Mouse (Mus musculus) lung, embryonic 16.5 days (tissue): Measurements from ENCODE around the gene Bbs9. TPM values are rescaled to one million over a fixed set of nuclear protein-coding genes. Genes with fewer than 3 reads are reported as not detected.

Experiments used
- ATAC-seq: fragments of 200-750 bp; cut with Nextera tagmentation; 2 replicates; pipeline ENCODE4 v1.8.0; 2017; ENCODE audit warnings: low read depth, mild to moderate bottlenecking, moderate library complexity
- H3K27ac ChIP-seq: fragments of 300-500 bp; sonication (generic); 2 replicates; pipeline ENCODE4 v1.5.1; 2014; ENCODE audit warnings: mild to moderate bottlenecking, control low read depth, low read length
- H3K27me3 ChIP-seq: fragments of 300-500 bp; sonication (generic); 2 replicates; pipeline ENCODE4 v1.6.1; 2014; ENCODE audit warnings: low read depth, low read length, mixed read lengths; ENCODE audit not compliant: control insufficient read depth, insufficient read depth
- H3K36me3 ChIP-seq: fragments of 300-500 bp; sonication (generic); 2 replicates; pipeline ENCODE4 v1.6.1; 2014; ENCODE audit warnings: low read length; ENCODE audit not compliant: control insufficient read depth, insufficient read depth
- H3K4me1 ChIP-seq: fragments of 300-500 bp; sonication (generic); replicated peaks from 2 replicates; pipeline ENCODE4 v1.6.1; 2014; ENCODE audit warnings: low read length, mixed read lengths; ENCODE audit not compliant: control insufficient read depth, insufficient read depth
- H3K4me2 ChIP-seq: fragments of 300-500 bp; sonication (generic); 2 replicates; pipeline ENCODE4 v1.6.1; 2014; ENCODE audit warnings: low read depth, low read length, control low read depth
- H3K4me3 ChIP-seq: fragments of 300-500 bp; sonication (generic); 2 replicates; pipeline ENCODE4 v1.5.1; 2014; ENCODE audit warnings: mild to moderate bottlenecking, low read length, control low read depth
- H3K9ac ChIP-seq: fragments of 300-500 bp; sonication (generic); 2 replicates; pipeline ENCODE4 v1.6.1; 2014; ENCODE audit warnings: low read length, control low read depth
- H3K9me3 ChIP-seq: fragments of 300-500 bp; sonication (generic); 2 replicates; pipeline ENCODE4 v1.6.1; 2016; ENCODE audit warnings: low read length; ENCODE audit not compliant: control insufficient read depth
- WGBS: fragments of 180-500 bp; shearing (Covaris S2); extraction: QIAGEN DNeasy Blood & Tissue Kit; methylation state at CpG from one replicate; pipeline ENCODE4 v1.1.7; 2014; 5-methylcytosine and 5-hydroxymethylcytosine counted together
- polyA plus RNA-seq: library from polyadenylated mRNA; unstranded; fragments of >200 nt; fragmentation: Nextera tagmentation; extraction: Ambion mirVana; gene quantifications from 2 replicates; pipeline ENCODE4 v1.2.1, GENCODE M21; 2015

Gene Bbs9
- polyA plus RNA-seq, 1 experiment from 2014 or later = 16.0 TPM

DNA sequence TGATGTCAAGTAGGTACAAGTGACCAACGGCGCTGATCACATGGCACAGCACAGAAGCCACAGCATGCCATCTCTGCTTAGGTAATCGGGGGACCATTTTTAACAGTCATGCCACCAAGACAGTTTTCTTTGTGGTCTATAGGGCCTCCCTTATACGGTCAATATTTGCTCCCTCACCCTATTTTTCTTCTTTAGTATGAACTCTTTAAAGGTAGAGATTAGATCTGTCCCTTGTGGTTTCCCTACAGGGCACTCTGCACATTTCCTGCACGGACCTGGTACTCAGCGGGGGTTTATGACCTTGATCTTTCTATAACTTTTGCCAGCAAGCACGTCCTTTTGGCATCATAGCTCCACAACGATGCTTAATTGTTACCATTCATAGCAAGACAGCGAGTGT, 316.2 kb downstream of the Bbs9 start:
- Histone ChIP-seq H3K4me3 (no peak overlapping the region), H3K36me3 (no peaks in the 10 kb centered on the region), H3K27ac (no peak overlapping the region), H3K27me3 (no peaks in the 10 kb centered on the region), H3K9ac (no peak overlapping the region), H3K4me2 (no peak overlapping the region), H3K4me1 (no peaks in the 10 kb centered on the region), H3K9me3 (no peaks in the 10 kb centered on the region)
- no peak for ATAC-seq
- WGBS = 80% methylated on average over 9 of the region's 9 CpGs

DNA sequence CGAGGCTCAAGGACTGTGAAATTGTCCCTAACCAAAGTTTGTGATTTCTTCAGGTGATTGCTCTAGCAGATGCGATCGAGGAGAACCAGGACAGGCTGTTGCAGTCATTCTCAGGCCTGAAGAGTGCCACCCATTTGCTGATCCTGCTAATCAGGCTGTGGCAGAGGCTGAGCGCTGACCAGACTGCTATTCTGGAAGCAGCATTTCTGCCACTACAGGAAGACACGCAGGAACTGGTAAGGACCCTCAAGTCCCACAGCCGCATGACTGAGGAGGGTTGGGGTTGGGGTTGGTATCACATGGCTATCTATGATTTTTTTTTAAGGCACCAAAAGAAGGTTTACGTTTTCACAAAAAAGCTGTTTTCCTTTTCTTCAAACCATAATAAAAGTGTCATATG, 318.2 kb downstream of the Bbs9 start:
- Histone ChIP-seq H3K4me3 (no peak overlapping the region), H3K4me2 (no peak overlapping the region), H3K9me3 (no peaks in the 10 kb centered on the region), H3K9ac (no peak overlapping the region), H3K27me3 (no peaks in the 10 kb centered on the region), H3K36me3 (no peaks in the 10 kb centered on the region), H3K27ac (no peak overlapping the region), H3K4me1 (no peaks in the 10 kb centered on the region)
- ATAC-seq = no peak
- WGBS = 65% methylated on average over 7 of the region's 7 CpGs

DNA sequence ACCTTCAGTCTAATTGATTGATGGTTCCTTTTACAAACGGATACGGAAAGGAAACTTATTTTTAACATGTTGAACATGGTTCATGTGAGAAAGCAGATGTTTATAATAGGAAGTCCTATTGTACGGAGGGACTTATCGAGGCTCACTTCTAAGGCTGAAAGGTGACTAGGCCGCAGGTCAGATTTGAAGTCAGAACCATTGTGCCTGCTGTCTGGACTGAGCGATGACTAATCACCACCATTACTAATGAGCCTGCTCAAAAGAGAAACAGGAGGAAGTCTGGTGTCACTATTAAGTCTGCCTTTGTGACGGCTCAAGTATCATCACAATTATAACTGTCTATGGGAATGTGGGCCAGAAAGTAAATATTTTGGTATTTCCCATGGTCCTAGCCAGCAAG, 325.2 kb downstream of the Bbs9 start:
- H3K9ac ChIP-seq = no peak overlapping the region
- no peak overlapping the region for H3K27ac ChIP-seq
- H3K27me3 ChIP-seq = no peaks in the 10 kb centered on the region
- H3K4me2 ChIP-seq = no peak overlapping the region
- no peak overlapping the region for H3K4me3 ChIP-seq
- H3K4me1 ChIP-seq = no peaks in the 10 kb centered on the region
- ATAC-seq = peak; percentile 62; the same call in 1 of the 2 replicates
- WGBS = 47% methylated on average over 7 of the region's 7 CpGs
- H3K36me3 ChIP-seq = no peaks in the 10 kb centered on the region
- no peaks in the 10 kb centered on the region for H3K9me3 ChIP-seq

DNA sequence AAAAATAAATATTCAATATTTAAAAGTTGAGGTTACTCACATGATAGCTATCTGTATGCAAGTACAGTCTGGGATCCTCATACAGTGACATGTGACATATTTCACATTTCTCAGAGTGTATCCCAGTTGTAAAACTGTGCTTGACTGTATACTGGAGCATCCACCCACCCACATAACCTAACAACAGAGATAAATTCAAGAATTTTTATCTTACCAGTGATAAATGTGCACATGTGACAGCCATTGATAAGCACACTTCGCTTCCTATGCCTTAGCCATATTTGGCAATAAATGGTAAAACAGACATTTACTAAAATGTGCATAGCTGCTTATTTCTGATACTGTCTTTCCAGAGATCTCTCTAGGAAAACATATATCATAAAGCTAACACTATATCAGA, 330.5 kb downstream of the Bbs9 start:
- H3K4me2 ChIP-seq = no peak overlapping the region
- WGBS = 45% methylated on average over 1 of the region's 1 CpGs
- H3K9me3 ChIP-seq = no peaks in the 10 kb centered on the region
- H3K27ac ChIP-seq = no peak overlapping the region
- H3K27me3 ChIP-seq = no peaks in the 10 kb centered on the region
- no peak overlapping the region for H3K4me3 ChIP-seq
- no peaks in the 10 kb centered on the region for H3K4me1 ChIP-seq
- no peaks in the 10 kb centered on the region for H3K36me3 ChIP-seq
- H3K9ac ChIP-seq = no peak overlapping the region
- no peak for ATAC-seq

DNA sequence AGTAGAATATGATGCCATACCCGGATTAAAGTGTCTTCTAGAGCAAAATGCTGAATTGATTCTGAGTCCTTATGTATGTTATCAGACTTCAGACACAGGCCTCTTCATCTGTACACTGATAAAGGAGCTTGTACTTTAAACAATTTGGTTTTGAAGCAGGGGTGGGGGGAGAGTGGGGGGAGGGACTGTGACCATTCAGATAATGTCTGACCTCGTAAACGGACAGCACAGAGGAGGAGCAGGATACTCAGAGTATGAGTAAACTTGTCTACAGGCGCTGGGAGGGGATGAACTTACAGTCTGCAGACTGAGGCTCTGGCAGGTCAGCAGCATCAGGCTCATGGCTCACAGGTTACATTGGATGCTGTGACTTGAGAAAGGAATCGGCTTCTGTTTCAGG, 331.0 kb downstream of the Bbs9 start:
- 33% methylated on average over 5 of the region's 5 CpGs for WGBS
- no peaks in the 10 kb centered on the region for H3K27me3 ChIP-seq
- no peaks in the 10 kb centered on the region for H3K4me1 ChIP-seq
- ATAC-seq = no peak
- no peaks in the 10 kb centered on the region for H3K36me3 ChIP-seq
- H3K4me2 ChIP-seq = no peak overlapping the region
- H3K4me3 ChIP-seq = no peak overlapping the region
- no peak overlapping the region for H3K27ac ChIP-seq
- no peaks in the 10 kb centered on the region for H3K9me3 ChIP-seq
- no peak overlapping the region for H3K9ac ChIP-seq

- no peaks in the 10 kb centered on the region for H3K9me3 ChIP-seq
- no peaks in the 10 kb centered on the region for H3K4me1 ChIP-seq
- H3K36me3 ChIP-seq = no peaks in the 10 kb centered on the region
- H3K27me3 ChIP-seq = no peaks in the 10 kb centered on the region
- no peak overlapping the region for H3K4me2 ChIP-seq
- H3K9ac ChIP-seq = no peak overlapping the region
- H3K27ac ChIP-seq = no peak overlapping the region
- no peak for ATAC-seq
- no peak overlapping the region for H3K4me3 ChIP-seq
- WGBS = 70% methylated on average over 5 of the region's 5 CpGs
Measured at GRCm38 (mm10) chr9:22807693-22808092, 332.2 kb downstream of the Bbs9 start.

DNA sequence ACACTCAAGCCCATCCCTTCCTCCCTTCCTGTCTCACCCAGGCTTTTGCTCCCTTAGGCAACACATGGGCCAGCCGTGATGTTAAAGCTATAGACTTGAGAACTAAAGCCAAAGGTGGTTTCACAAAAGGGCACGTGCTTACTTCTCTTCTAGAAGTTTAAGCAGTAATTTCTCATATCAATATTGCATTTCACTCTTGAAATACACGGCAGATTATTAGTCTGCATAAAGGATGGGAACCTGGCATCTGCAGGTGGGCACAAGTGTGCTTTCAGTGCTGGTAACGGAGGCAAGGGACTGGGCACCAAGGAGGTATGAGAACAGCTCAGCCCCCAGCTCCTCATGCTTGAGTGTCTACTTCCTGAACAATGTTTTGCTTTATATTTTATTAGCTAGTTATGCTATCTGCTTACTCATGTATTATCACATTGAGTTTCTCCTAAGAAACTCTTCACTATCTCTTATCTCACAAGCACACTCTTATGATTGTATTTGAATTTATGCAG, 334.2 kb downstream of the Bbs9 start:
- no peak for ATAC-seq
- H3K4me3 ChIP-seq = no peak overlapping the region
- H3K4me1 ChIP-seq = no peaks in the 10 kb centered on the region
- H3K27me3 ChIP-seq = no peaks in the 10 kb centered on the region
- H3K4me2 ChIP-seq = no peak overlapping the region
- 82% methylated on average over 4 of the region's 4 CpGs for WGBS
- H3K9me3 ChIP-seq = no peaks in the 10 kb centered on the region
- no peaks in the 10 kb centered on the region for H3K36me3 ChIP-seq
- H3K9ac ChIP-seq = no peak overlapping the region
- no peak overlapping the region for H3K27ac ChIP-seq

GRCm38 (mm10) chr9:22810454-22810853, 334.9 kb downstream of the Bbs9 start:
- no peaks in the 10 kb centered on the region for H3K36me3 ChIP-seq
- no peak overlapping the region for H3K9ac ChIP-seq
- H3K27me3 ChIP-seq = no peaks in the 10 kb centered on the region
- no peak for ATAC-seq
- H3K4me2 ChIP-seq = no peak overlapping the region
- H3K27ac ChIP-seq = no peak overlapping the region
- H3K4me3 ChIP-seq = no peak overlapping the region
- H3K4me1 ChIP-seq = no peaks in the 10 kb centered on the region
- no peaks in the 10 kb centered on the region for H3K9me3 ChIP-seq
- 84% methylated on average over 8 of the region's 8 CpGs for WGBS

DNA sequence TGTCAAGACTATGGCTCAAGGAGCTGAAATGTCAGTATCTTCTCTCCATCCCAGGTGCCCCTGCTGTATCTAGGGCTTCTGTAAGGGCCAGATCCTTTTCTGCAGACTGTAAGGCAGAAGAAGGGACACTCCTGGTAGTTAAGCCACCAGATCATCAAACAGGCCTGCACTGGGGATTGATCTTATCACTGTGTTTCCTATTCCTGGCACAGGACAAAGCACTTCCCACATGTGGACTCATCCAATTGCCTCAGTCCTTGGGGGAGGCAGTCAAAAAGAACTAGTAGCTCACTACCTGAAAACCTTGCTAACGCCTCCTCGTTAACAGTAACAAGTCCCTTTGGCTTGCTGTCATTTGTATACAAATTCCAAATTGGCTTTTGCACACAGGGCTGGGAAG, 336.4 kb downstream of the Bbs9 start:
- ATAC-seq = no peak
- no peak overlapping the region for H3K9ac ChIP-seq
- H3K4me2 ChIP-seq = no peak overlapping the region
- no peaks in the 10 kb centered on the region for H3K4me1 ChIP-seq
- H3K27ac ChIP-seq = no peak overlapping the region
- 86% methylated on average over 2 of the region's 2 CpGs for WGBS
- H3K4me3 ChIP-seq = no peak overlapping the region
- H3K36me3 ChIP-seq = no peaks in the 10 kb centered on the region
- no peaks in the 10 kb centered on the region for H3K27me3 ChIP-seq
- no peaks in the 10 kb centered on the region for H3K9me3 ChIP-seq
